Mouse (Mus musculus) spleen, adult 2 months (tissue): ENCODE measurements at regions not wholly inside any gene's neighbourhood (a gene's known extent, or its start where the extent isn't known, plus 50 kb on each side); places are given as distances from the start of the nearest gene placed in this dataset.
A peak's percentile ranks its signal among the peaks of the same experiment; 100 is the strongest.

Experiments used
- DNase-seq, 2 experiments: peaks; one replicate each; pipeline versions ENCODE4 v3.0.0 to v3.0.0-alpha.2; 2012 to 2021; ENCODE audit warnings: low spot score in 2 of 2, low read depth in 1 of 2
- H3K27ac ChIP-seq: fragments of 200-500 bp; 2 replicates; pipeline ENCODE4 v1.5.1; 2012; ENCODE audit warnings: low read length, inconsistent platforms; ENCODE audit not compliant: insufficient read depth
- H3K27me3 ChIP-seq: fragments of 200-500 bp; 2 replicates; pipeline ENCODE4 v1.6.1; 2012; ENCODE audit warnings: mild to moderate bottlenecking, moderate library complexity, low read length, inconsistent platforms; ENCODE audit not compliant: control insufficient read depth, insufficient read depth
- H3K36me3 ChIP-seq: fragments of 200-500 bp; 2 replicates; pipeline ENCODE4 v1.6.1; 2012; ENCODE audit warnings: mild to moderate bottlenecking, low read length, inconsistent platforms; ENCODE audit not compliant: control insufficient read depth, insufficient read depth
- H3K4me1 ChIP-seq: fragments of 200-500 bp; 2 replicates; pipeline ENCODE4 v1.6.1; 2011; ENCODE audit warnings: inconsistent platforms; ENCODE audit not compliant: control insufficient read depth, insufficient read depth, insufficient read length
- H3K4me3 ChIP-seq: fragments of 200-500 bp; 2 replicates; pipeline ENCODE4 v1.5.1; 2011; ENCODE audit warnings: mild to moderate bottlenecking, inconsistent platforms; ENCODE audit not compliant: insufficient read depth, insufficient read length; ENCODE audit errors: extremely low read depth
- CTCF ChIP-seq: fragments of 200-500 bp; IDR thresholded peaks from 2 replicates; pipeline ENCODE4 v1.5.1; 2011; ENCODE audit warnings: mild to moderate bottlenecking, inconsistent platforms; ENCODE audit not compliant: insufficient read depth, insufficient read length, insufficient replicate concordance; ENCODE audit errors: extremely low read depth
- POLR2A ChIP-seq: fragments of 200-500 bp; IDR thresholded peaks from 2 replicates; pipeline ENCODE4 v1.6.1; 2011; ENCODE audit warnings: low read depth, low read length, inconsistent platforms
- WGBS: fragments of 180-500 bp; shearing (Covaris S2); methylation state at CpG from one replicate; pipeline ENCODE4 v1.1.7; 2018; 5-methylcytosine and 5-hydroxymethylcytosine counted together

DNA sequence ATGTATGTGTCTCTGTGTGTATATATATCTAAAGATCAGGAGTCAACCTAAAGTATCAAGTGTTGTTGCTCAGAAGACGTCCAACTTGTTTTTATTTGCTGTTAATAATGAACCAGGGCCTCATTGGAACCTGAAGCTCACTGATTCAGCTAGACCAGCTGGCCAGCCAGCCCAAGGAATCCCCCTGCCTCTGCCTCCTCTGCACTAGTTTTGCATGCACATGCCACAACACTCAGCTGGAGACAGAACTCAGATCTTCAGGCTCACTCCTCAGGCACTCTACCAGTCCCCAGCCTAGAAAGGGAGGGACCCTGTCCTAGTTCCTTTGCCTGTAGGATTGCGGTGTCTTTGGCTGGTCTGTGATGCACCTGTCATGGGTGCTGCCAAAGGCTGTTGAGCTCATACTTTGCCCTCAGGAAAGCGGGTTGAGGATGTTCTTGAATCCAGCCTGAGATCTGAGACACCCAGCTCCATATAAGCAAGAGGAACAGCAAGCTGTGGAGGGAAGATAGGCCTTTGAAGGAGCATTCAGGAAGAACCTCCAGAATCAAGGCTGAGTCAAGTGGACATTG lies 247.5 kb downstream of the Rplp1 start:
- WGBS = 73% methylated on average over 3 of the region's 3 CpGs
- peak overlapping the region; percentile 71 for H3K27ac ChIP-seq

DNA sequence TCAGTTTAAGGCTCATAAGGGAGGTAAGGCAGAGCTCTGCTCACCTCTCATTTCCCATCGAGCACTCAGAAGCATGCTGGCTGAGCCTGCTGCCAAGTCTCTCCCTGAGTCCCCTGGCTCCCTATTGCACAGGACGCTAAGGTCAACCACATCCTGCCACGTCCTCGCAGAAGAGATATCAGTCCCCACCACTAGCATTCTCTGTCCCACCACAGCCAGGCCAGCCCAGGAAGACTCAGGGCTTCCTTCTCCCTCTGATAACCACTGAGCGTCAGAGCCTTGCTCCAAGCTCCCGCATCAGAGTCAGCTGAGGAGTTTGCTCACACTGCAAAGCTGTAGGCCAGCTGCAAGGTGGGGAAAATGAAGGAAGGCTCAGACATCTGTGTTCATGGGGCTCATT lies 248.2 kb downstream of the Rplp1 start:
- H3K36me3 ChIP-seq = no peaks in the 10 kb centered on the region
- H3K27me3 ChIP-seq = no peaks in the 10 kb centered on the region
- H3K4me3 ChIP-seq = no peak overlapping the region
- H3K27ac ChIP-seq = peak overlapping the region; percentile 56
- WGBS = 2% methylated on average over 6 of the region's 6 CpGs
- DNase-seq = peak in 1 of 2 experiments; percentile 60
- no peak for TF ChIP-seq CTCF
- TF ChIP-seq POLR2A = no peak
- H3K4me1 ChIP-seq = peaks cover 61% of the 10 kb centered on the region

More for the DNA sequence above, 247.5 kb downstream of the Rplp1 start:
- peaks cover 59% of the 10 kb centered on the region for H3K4me1 ChIP-seq
- TF ChIP-seq CTCF (no peak), POLR2A (no peak)
- no peaks in the 10 kb centered on the region for H3K36me3 ChIP-seq
- no peaks in the 10 kb centered on the region for H3K27me3 ChIP-seq
- no peak for DNase-seq
- H3K4me3 ChIP-seq = no peak overlapping the region

DNA sequence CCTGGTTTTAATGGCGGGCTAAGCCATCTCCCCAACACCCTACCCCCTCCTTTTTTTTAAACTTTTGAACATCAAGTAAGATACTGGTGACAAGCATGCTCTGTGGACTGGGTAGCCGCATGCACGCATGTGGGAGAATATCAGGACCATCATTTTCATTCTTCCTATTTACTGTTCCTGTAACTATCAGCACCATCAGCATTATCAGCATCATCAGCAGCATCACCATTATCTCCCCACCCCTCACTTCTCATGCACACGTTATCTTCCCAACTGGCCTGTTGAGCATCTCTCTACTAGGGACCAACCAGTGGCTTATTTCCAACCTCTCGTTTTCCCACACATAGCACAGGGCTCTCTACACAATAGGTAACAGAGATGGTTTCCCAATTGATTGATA lies 249.1 kb downstream of the Rplp1 start:
- WGBS = 90% methylated on average over 5 of the region's 5 CpGs
- Histone ChIP-seq H3K4me1 (peaks cover 56% of the 10 kb centered on the region), H3K4me3 (no peak overlapping the region), H3K27ac (no peak overlapping the region), H3K27me3 (no peaks in the 10 kb centered on the region), H3K36me3 (no peaks in the 10 kb centered on the region)
- TF ChIP-seq POLR2A (no peak), CTCF (no peak)
- no peak for DNase-seq

DNA sequence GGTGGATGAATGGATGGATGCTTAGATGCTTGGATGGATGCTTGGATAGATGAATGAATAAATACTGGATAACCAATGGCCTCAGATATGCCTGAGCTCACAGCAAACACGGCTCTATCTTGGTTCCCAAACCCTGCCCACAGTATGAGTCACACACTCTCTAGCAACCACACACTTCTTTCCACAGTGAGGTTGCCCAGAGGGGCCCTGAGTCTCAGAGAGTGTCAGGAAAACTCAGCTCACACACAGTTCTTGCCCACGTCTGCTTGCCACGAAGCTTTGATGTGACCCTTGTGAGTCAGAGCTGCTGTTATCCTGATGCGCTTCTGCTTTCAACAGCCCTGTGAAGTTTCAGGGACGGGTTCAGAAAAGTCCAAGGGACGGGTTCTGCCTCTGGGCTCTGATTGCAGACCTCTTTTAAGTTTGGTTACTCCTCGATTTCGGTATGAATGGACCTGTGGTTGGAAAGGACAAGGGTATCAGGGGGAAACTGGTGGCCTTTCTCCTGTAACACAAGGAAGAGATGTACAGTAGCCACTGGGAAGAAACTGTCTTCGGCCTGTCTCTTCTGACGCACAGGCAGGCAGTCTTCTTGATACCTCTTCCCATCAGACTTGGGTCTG lies 250.2 kb downstream of the Rplp1 start:
- 66% methylated on average over 10 of the region's 10 CpGs for WGBS
- no peaks in the 10 kb centered on the region for H3K36me3 ChIP-seq
- H3K4me1 ChIP-seq = peaks cover 49% of the 10 kb centered on the region
- H3K4me3 ChIP-seq = no peak overlapping the region
- H3K27ac ChIP-seq = no peak overlapping the region
- TF ChIP-seq POLR2A (no peak), CTCF (no peak)
- no peaks in the 10 kb centered on the region for H3K27me3 ChIP-seq
- no peak for DNase-seq

DNA sequence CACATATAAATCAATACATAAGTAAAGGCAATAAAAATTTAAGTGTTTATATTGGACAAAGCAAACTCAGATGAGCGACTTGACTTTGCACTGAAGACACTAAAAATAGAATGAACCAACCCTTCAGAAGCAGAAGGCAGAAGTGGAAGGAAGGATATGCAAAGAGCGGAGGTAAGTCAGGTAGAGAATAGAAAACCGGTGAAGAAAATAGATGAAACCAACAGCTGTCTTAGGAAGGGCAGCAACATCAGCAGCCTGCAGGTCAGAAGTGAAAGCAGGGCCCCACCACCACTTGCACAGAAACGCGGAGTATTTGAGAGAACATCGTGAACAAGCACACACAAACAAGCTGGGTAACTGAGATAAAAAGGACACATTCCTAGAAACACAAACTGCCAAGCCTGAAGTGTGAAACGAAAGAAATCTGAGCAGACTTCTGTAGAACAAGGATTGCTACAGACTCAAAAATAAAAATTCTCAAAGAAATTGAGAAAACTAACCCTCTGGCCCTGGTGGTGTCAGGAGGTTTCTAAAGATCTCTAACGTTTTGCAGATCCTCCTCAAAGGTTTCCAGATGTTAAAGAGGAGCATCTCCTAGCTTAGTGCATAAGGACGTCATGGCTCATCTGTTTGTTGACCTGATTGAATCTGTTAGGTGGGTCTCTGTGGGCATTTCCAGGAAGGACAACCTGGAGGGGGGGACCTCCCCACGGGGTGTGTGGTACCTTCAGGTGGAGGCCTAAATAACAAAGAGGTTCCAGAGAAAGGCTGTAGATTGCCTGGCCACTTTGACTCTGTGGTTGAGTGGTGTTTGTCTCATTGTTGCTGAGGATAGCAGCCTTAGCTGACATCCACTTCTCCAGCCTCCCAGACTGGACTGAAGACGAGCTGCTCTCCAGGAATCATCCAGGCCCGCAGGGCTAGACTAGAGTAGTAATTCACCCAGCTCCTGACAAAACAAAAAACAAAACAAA lies 252.0 kb downstream of the Rplp1 start:
- Histone ChIP-seq H3K27ac (peak overlapping the region; percentile 71), H3K27me3 (no peaks in the 10 kb centered on the region), H3K4me1 (peaks cover 39% of the 10 kb centered on the region), H3K4me3 (no peak overlapping the region), H3K36me3 (no peaks in the 10 kb centered on the region)
- WGBS = 20% methylated on average over 12 of the region's 12 CpGs
- TF ChIP-seq CTCF = no peak
- TF ChIP-seq POLR2A = no peak
- peak in 1 of 2 experiments; percentile 35 for DNase-seq

DNA sequence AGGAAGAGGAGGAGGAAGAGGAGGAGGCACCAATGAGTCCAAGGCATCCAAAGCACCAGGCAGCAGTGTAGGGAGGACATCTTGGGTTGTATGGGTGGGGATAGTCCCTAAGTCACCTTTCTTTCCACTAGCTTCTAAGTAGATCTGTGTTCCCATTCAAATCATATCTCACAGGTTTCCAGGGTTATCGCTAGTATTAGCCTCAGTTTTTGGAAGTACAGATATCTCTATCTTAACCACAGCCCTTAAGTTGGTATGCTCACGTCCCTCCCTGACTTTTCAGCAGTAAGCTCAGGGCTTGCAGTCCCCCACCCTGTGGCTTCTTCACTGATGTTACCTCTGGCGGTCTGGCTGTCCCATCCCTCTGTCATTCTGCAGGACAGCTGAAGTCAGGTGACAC lies 254.2 kb downstream of the Rplp1 start:
- no peaks in the 10 kb centered on the region for H3K36me3 ChIP-seq
- 70% methylated on average over 3 of the region's 3 CpGs for WGBS

More for the DNA sequence above, 254.2 kb downstream of the Rplp1 start:
- Histone ChIP-seq H3K27ac (no peak overlapping the region), H3K4me3 (no peak overlapping the region), H3K4me1 (peaks cover 23% of the 10 kb centered on the region), H3K27me3 (no peaks in the 10 kb centered on the region)
- no peak for DNase-seq
- TF ChIP-seq CTCF (no peak), POLR2A (no peak)
